Mouse (Mus musculus): ENCODE data around the gene Gtf3c3. TPM values are rescaled to one million over a fixed set of nuclear protein-coding genes. Genes with fewer than 3 reads are reported as not detected.

The Gtf3c3 gene
- polyA plus RNA-seq, 1 experiment from 2014 or later: 21.2 TPM

- ATAC-seq (ENCODE audit: low read depth) (no peak), DNase-seq (ENCODE audit: low spot score) (no peak)
- Histone ChIP-seq H3K9me3 (ENCODE audit: control insufficient read depth, low read length) (no peaks in the 10 kb centered on the region), H3K36me3 (ENCODE audit: control insufficient read depth, insufficient read depth, low read length) (0 out of 2 replicates have a peak, but pooled peaks cover 7% of the 10 kb centered on the region), H3K4me1 (ENCODE audit: control insufficient read depth, insufficient read depth, low read length) (no peaks in the 10 kb centered on the region; the same call in 1 of the 2 replicates), H3K27ac (replicated peaks; ENCODE audit: low read depth, low read length) (no peak overlapping the region), H3K9ac (ENCODE audit: low read depth, low read length) (peak overlapping the region; percentile 88), H3K4me3 (ENCODE audit: low read depth, low read length) (peak overlapping the region; percentile 72), H3K4me2 (ENCODE audit: low read depth, low read length) (peak overlapping the region; percentile 85), H3K27me3 (replicated peaks; ENCODE audit: control insufficient read depth, insufficient read depth, low read length) (no peaks in the 10 kb centered on the region)
- 50% methylated on average over 3 of the region's 3 CpGs for WGBS
Observed at GRCm38 (mm10) chr1:54439080-54439476, 307 bp upstream of the Gtf3c3 start.

GRCm38 (mm10) chr1:54422195-54422750, 16.5 kb downstream of the Gtf3c3 start:
- Histone ChIP-seq H3K4me3 (ENCODE audit: low read depth, low read length) (no peak overlapping the region), H3K9me3 (ENCODE audit: control insufficient read depth, low read length) (no peaks in the 10 kb centered on the region), H3K4me2 (ENCODE audit: low read depth, low read length) (no peak overlapping the region), H3K36me3 (ENCODE audit: control insufficient read depth, insufficient read depth, low read length) (peaks cover 70% of the 10 kb centered on the region), H3K9ac (ENCODE audit: low read depth, low read length) (no peak overlapping the region), H3K4me1 (ENCODE audit: control insufficient read depth, insufficient read depth, low read length) (no peaks in the 10 kb centered on the region), H3K27me3 (replicated peaks; ENCODE audit: control insufficient read depth, insufficient read depth, low read length) (no peaks in the 10 kb centered on the region), H3K27ac (replicated peaks; ENCODE audit: low read depth, low read length) (no peak overlapping the region)
- ATAC-seq (ENCODE audit: low read depth): no peak
- DNase-seq (ENCODE audit: low spot score): no peak
- WGBS: 92% methylated on average over 4 of the region's 4 CpGs

- no peak overlapping the region for H3K9ac ChIP-seq (ENCODE audit: low read depth, low read length)
- H3K4me3 ChIP-seq (ENCODE audit: low read depth, low read length): no peak overlapping the region
- H3K4me1 ChIP-seq (ENCODE audit: control insufficient read depth, insufficient read depth, low read length): no peaks in the 10 kb centered on the region
- no peak for ATAC-seq (ENCODE audit: low read depth)
- WGBS: 98% methylated on average over 3 of the region's 3 CpGs
- H3K9me3 ChIP-seq (ENCODE audit: control insufficient read depth, low read length): no peaks in the 10 kb centered on the region
- H3K4me2 ChIP-seq (ENCODE audit: low read depth, low read length): no peak overlapping the region
- H3K27ac ChIP-seq (replicated peaks; ENCODE audit: low read depth, low read length): no peak overlapping the region
- DNase-seq (ENCODE audit: low spot score): no peak
- peaks cover 68% of the 10 kb centered on the region for H3K36me3 ChIP-seq (ENCODE audit: control insufficient read depth, insufficient read depth, low read length)
- no peaks in the 10 kb centered on the region for H3K27me3 ChIP-seq (replicated peaks; ENCODE audit: control insufficient read depth, insufficient read depth, low read length)
Observed at GRCm38 (mm10) chr1:54421670-54422069, 17.1 kb downstream of the Gtf3c3 start.

GRCm38 (mm10) chr1:54402736-54403135, 36.0 kb downstream of the Gtf3c3 start:
- no peaks in the 10 kb centered on the region for H3K9me3 ChIP-seq (ENCODE audit: control insufficient read depth, low read length)
- no peak overlapping the region for H3K4me3 ChIP-seq (ENCODE audit: low read depth, low read length)
- H3K4me1 ChIP-seq (ENCODE audit: control insufficient read depth, insufficient read depth, low read length): no peaks in the 10 kb centered on the region
- no peak overlapping the region for H3K27ac ChIP-seq (replicated peaks; ENCODE audit: low read depth, low read length)
- H3K27me3 ChIP-seq (replicated peaks; ENCODE audit: control insufficient read depth, insufficient read depth, low read length): no peaks in the 10 kb centered on the region
- H3K9ac ChIP-seq (ENCODE audit: low read depth, low read length): no peak overlapping the region
- DNase-seq (ENCODE audit: low spot score) (no peak), ATAC-seq (ENCODE audit: low read depth) (no peak)
- peaks cover 68% of the 10 kb centered on the region for H3K36me3 ChIP-seq (ENCODE audit: control insufficient read depth, insufficient read depth, low read length)
- no peak overlapping the region for H3K4me2 ChIP-seq (ENCODE audit: low read depth, low read length)

GRCm38 (mm10) chr1:54384221-54384620, 54.5 kb downstream of the Gtf3c3 start:
- no peak for DNase-seq (ENCODE audit: low spot score)

GRCm38 (mm10) chr1:54380978-54381914, 57.5 kb downstream of the Gtf3c3 start:
- no peak overlapping the region for H3K27ac ChIP-seq (replicated peaks; ENCODE audit: low read depth, low read length)
- no peak overlapping the region for H3K4me3 ChIP-seq (ENCODE audit: low read depth, low read length)
- H3K4me2 ChIP-seq (ENCODE audit: low read depth, low read length): no peak overlapping the region
- DNase-seq (ENCODE audit: low spot score) (peak; percentile 71), ATAC-seq (ENCODE audit: low read depth) (no peak; the same call in 1 of the 2 replicates)
- no peaks in the 10 kb centered on the region for H3K27me3 ChIP-seq (replicated peaks; ENCODE audit: control insufficient read depth, insufficient read depth, low read length)
- 84% methylated on average over 9 of the region's 9 CpGs for WGBS
- no peaks in the 10 kb centered on the region for H3K36me3 ChIP-seq (ENCODE audit: control insufficient read depth, insufficient read depth, low read length)
- no peaks in the 10 kb centered on the region for H3K4me1 ChIP-seq (ENCODE audit: control insufficient read depth, insufficient read depth, low read length)
- H3K9ac ChIP-seq (ENCODE audit: low read depth, low read length): no peak overlapping the region
- H3K9me3 ChIP-seq (ENCODE audit: control insufficient read depth, low read length): no peaks in the 10 kb centered on the region

More at GRCm38 (mm10) chr1:54384221-54384620, 54.5 kb downstream of the Gtf3c3 start:
- H3K9ac ChIP-seq (ENCODE audit: low read depth, low read length): no peak overlapping the region
- no peaks in the 10 kb centered on the region for H3K9me3 ChIP-seq (ENCODE audit: control insufficient read depth, low read length)
- no peak for ATAC-seq (ENCODE audit: low read depth)
- no peaks in the 10 kb centered on the region for H3K27me3 ChIP-seq (replicated peaks; ENCODE audit: control insufficient read depth, insufficient read depth, low read length)
- H3K4me1 ChIP-seq (ENCODE audit: control insufficient read depth, insufficient read depth, low read length): no peaks in the 10 kb centered on the region
- H3K4me2 ChIP-seq (ENCODE audit: low read depth, low read length): no peak overlapping the region
- 33% methylated on average over 1 of the region's 1 CpGs for WGBS
- no peak overlapping the region for H3K27ac ChIP-seq (replicated peaks; ENCODE audit: low read depth, low read length)
- no peaks in the 10 kb centered on the region for H3K36me3 ChIP-seq (ENCODE audit: control insufficient read depth, insufficient read depth, low read length)
- no peak overlapping the region for H3K4me3 ChIP-seq (ENCODE audit: low read depth, low read length)

- H3K4me1 ChIP-seq (ENCODE audit: control insufficient read depth, insufficient read depth, low read length): no peaks in the 10 kb centered on the region
- no peak overlapping the region for H3K27ac ChIP-seq (replicated peaks; ENCODE audit: low read depth, low read length)
- H3K9ac ChIP-seq (ENCODE audit: low read depth, low read length): no peak overlapping the region
- ATAC-seq (ENCODE audit: low read depth): no peak
- H3K4me3 ChIP-seq (ENCODE audit: low read depth, low read length): no peak overlapping the region
- no peak overlapping the region for H3K4me2 ChIP-seq (ENCODE audit: low read depth, low read length)
- no peaks in the 10 kb centered on the region for H3K36me3 ChIP-seq (ENCODE audit: control insufficient read depth, insufficient read depth, low read length)
- no peaks in the 10 kb centered on the region for H3K9me3 ChIP-seq (ENCODE audit: control insufficient read depth, low read length)
- H3K27me3 ChIP-seq (replicated peaks; ENCODE audit: control insufficient read depth, insufficient read depth, low read length): no peaks in the 10 kb centered on the region
- DNase-seq (ENCODE audit: low spot score): peak; percentile 23
Observed at GRCm38 (mm10) chr1:54377506-54378051, 61.2 kb downstream of the Gtf3c3 start.

- no peak for ATAC-seq (ENCODE audit: low read depth)
- no peaks in the 10 kb centered on the region for H3K36me3 ChIP-seq (ENCODE audit: control insufficient read depth, insufficient read depth, low read length)
- H3K4me2 ChIP-seq (ENCODE audit: low read depth, low read length): no peak overlapping the region
- H3K9ac ChIP-seq (ENCODE audit: low read depth, low read length): no peak overlapping the region
- H3K4me1 ChIP-seq (ENCODE audit: control insufficient read depth, insufficient read depth, low read length): no peaks in the 10 kb centered on the region
- no peak overlapping the region for H3K4me3 ChIP-seq (ENCODE audit: low read depth, low read length)
- H3K9me3 ChIP-seq (ENCODE audit: control insufficient read depth, low read length): no peaks in the 10 kb centered on the region
- 91% methylated on average over 6 of the region's 6 CpGs for WGBS
- H3K27ac ChIP-seq (replicated peaks; ENCODE audit: low read depth, low read length): no peak overlapping the region
- no peaks in the 10 kb centered on the region for H3K27me3 ChIP-seq (replicated peaks; ENCODE audit: control insufficient read depth, insufficient read depth, low read length)
- DNase-seq (ENCODE audit: low spot score): no peak
Observed at GRCm38 (mm10) chr1:54356566-54356965, 82.2 kb downstream of the Gtf3c3 start.
